Mouse (Mus musculus) liver, embryonic 14.5 days (tissue): ENCODE measurements around the gene Ltbp1.

Experiments
- CTCF ChIP-seq: IDR thresholded peaks from 2 replicates; pipeline ENCODE4 v1.5.1; 2016; ENCODE audit warnings: antibody characterized with exemption, low read depth, control low read depth
- EP300 ChIP-seq: IDR thresholded peaks from 2 replicates; pipeline ENCODE4 v1.6.1; 2016; ENCODE audit warnings: antibody characterized with exemption, low read depth

DNA sequence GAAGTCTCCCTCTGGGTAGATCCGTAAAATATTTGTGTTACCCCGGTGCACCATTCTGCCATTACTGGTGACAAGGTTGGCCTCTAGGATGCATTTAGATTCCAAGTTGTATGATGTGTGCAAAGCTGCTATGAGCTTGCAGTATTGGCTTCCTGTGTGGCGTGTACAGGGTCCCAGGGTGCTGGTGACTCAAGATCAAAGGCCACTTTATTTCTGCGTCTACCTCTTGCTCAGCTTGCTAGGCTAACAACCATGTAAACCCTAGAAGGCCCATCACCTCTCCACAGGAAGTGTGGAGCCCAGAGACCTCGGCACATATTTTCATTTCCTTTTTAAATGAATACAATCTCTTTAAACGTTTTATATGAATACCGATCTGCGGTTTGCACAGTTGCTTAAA, 96.6 kb downstream of the Ltbp1 start:
- TF ChIP-seq CTCF = no peak
- TF ChIP-seq EP300 = no peak
